Mouse (Mus musculus) CH12.LX (cell line): ENCODE measurements at regions not wholly inside any gene's neighbourhood (a gene's known extent, or its start where the extent isn't known, plus 50 kb on each side); places are given as distances from the start of the nearest gene placed in this dataset.

Source experiments
- DNase-seq: peaks from one replicate; pipeline ENCODE4 v3.0.0-alpha.2; 2013; ENCODE audit errors: extremely low read depth
- H3K27ac ChIP-seq: 2 replicates; pipeline ENCODE4 v1.5.1; 2012; ENCODE audit warnings: low read depth, mild to moderate bottlenecking, control low read depth, moderate library complexity; ENCODE audit not compliant: insufficient read depth
- H3K27me3 ChIP-seq: replicated peaks from 2 replicates; pipeline ENCODE3; 2012; ENCODE audit warnings: inconsistent platforms
- H3K36me3 ChIP-seq, 2 experiments: replicated peaks in 1 of 2; 2 replicates each; pipeline versions ENCODE3 to v1.6.1; 2012; ENCODE audit warnings: inconsistent platforms in 1 of 2, low read length in 1 of 2, mild to moderate bottlenecking in 1 of 2, mixed read lengths in 1 of 2, moderate library complexity in 1 of 2; ENCODE audit not compliant: control insufficient read depth in 1 of 2, insufficient read depth in 1 of 2
- H3K4me1 ChIP-seq, 2 experiments: 2 replicates each; pipeline ENCODE4 v1.6.1; 2012; ENCODE audit warnings: inconsistent platforms in 1 of 2, moderate library complexity in 1 of 2; ENCODE audit not compliant: insufficient read depth in 2 of 2, control insufficient read depth in 1 of 2
- H3K4me2 ChIP-seq: 2 replicates; pipeline ENCODE4 v1.6.1; 2012; ENCODE audit warnings: low read depth, mild to moderate bottlenecking, control low read depth; ENCODE audit not compliant: poor library complexity, insufficient read depth, severe bottlenecking
- H3K4me3 ChIP-seq, 3 experiments: fragments of 150-350 bp in 1 of 3; sonication (generic) in 1 of 3; replicated peaks in 1 of 3; 2 replicates each; pipeline versions ENCODE3 to v1.5.1; 2011 to 2012; ENCODE audit warnings: low read depth in 2 of 3, low read length in 2 of 3, mild to moderate bottlenecking in 2 of 3, moderate library complexity in 2 of 3, control low read depth in 1 of 3, improper control_type of control experiment in 1 of 3, inconsistent platforms in 1 of 3, mixed read lengths in 1 of 3; ENCODE audit not compliant: poor library complexity in 1 of 3
- H3K79me2 ChIP-seq: replicated peaks from 2 replicates; pipeline ENCODE4 v1.6.1; 2012; ENCODE audit warnings: mild to moderate bottlenecking, moderate library complexity; ENCODE audit not compliant: control insufficient read depth, poor library complexity, insufficient read depth, severe bottlenecking; ENCODE audit errors: extremely low read depth
- H3K9ac ChIP-seq: 2 replicates; pipeline ENCODE4 v1.6.1; 2012; ENCODE audit warnings: low read depth, mild to moderate bottlenecking, control low read depth, moderate library complexity; ENCODE audit not compliant: insufficient read depth
- H3K9me3 ChIP-seq: replicated peaks from 2 replicates; pipeline ENCODE3; 2012; ENCODE audit warnings: low read length, inconsistent platforms, mixed read lengths
- BHLHE40 ChIP-seq: IDR thresholded peaks from 2 replicates; pipeline ENCODE4 v1.6.1; 2011; ENCODE audit warnings: mild to moderate bottlenecking, low read depth, low read length, improper control_type of control experiment
- CHD2 ChIP-seq: IDR thresholded peaks from 2 replicates; pipeline ENCODE4 v1.6.1; 2011; ENCODE audit warnings: low read length, improper control_type of control experiment
- CTCF ChIP-seq, 2 experiments: IDR thresholded peaks in 1 of 2; conservative IDR thresholded peaks in 1 of 2; 2 replicates each; pipeline ENCODE4 v1.5.1; 2011 to 2012; ENCODE audit warnings: low read depth in 2 of 2, low read length in 2 of 2, improper control_type of control experiment in 1 of 2, inconsistent platforms in 1 of 2, mild to moderate bottlenecking in 1 of 2, moderate library complexity in 1 of 2
- EP300 ChIP-seq: IDR thresholded peaks from 2 replicates; pipeline ENCODE4 v1.6.1; 2011; ENCODE audit warnings: low read length, improper control_type of control experiment
- ETS1 ChIP-seq: conservative IDR thresholded peaks from 2 replicates; pipeline ENCODE4 v1.6.1; 2012; ENCODE audit warnings: low read depth, mild to moderate bottlenecking, inconsistent platforms, low read length, improper control_type of control experiment, moderate library complexity
- JUND ChIP-seq: conservative IDR thresholded peaks from 2 replicates; pipeline ENCODE4 v1.6.1; 2011; ENCODE audit warnings: low read depth, low read length, improper control_type of control experiment
- MAZ ChIP-seq: IDR thresholded peaks from 2 replicates; pipeline ENCODE4 v1.6.1; 2012; ENCODE audit warnings: low read depth, mild to moderate bottlenecking, inconsistent platforms, low read length, improper control_type of control experiment, moderate library complexity
- PAX5 ChIP-seq: IDR thresholded peaks from 2 replicates; pipeline ENCODE4 v1.6.1; 2012; ENCODE audit warnings: low read length, inconsistent platforms, mixed read lengths
- UBTF ChIP-seq: IDR thresholded peaks from 2 replicates; pipeline ENCODE4 v1.6.1; 2012; ENCODE audit warnings: low read depth, mild to moderate bottlenecking, inconsistent platforms, low read length, improper control_type of control experiment, moderate library complexity
- USF2 ChIP-seq: conservative IDR thresholded peaks from 2 replicates; pipeline ENCODE4 v1.6.1; 2011; ENCODE audit warnings: low read depth, low read length, improper control_type of control experiment
- ZMIZ1 ChIP-seq: IDR thresholded peaks from 2 replicates; pipeline ENCODE4 v1.6.1; 2012; ENCODE audit warnings: low read depth, mild to moderate bottlenecking, inconsistent platforms, low read length, improper control_type of control experiment
- dilution Hi-C: fragments of 300-500 bp; cut with MboI; formaldehyde crosslinking; loops from 2 replicates; pipeline ENCODE4 v1.14.3; 2020; ENCODE audit warnings: low sequenced_read_pairs; ENCODE audit not compliant: extremely low pct_unique_long_range_greater_than_20kb, extremely low pct_ligation_motif_present
- in situ Hi-C: fragments of 300-500 bp; cut with MboI; formaldehyde crosslinking; loops from 3 replicates; pipeline ENCODE4 v1.14.3; 2019; ENCODE audit warnings: low sequenced_read_pairs, low pct_ligation_motif_present, low pct_unique_long_range_greater_than_20kb, mixed read lengths

GRCm38 (mm10) chr3:15126736-15127135 is 205.4 kb downstream of the Gm9733 start:
- Histone ChIP-seq H3K9ac (no peak overlapping the region), H3K79me2 (no peaks in the 10 kb centered on the region), H3K4me1 (peaks cover 5 to 9% of the 10 kb centered on the region in 2 experiments; a peak in 2 of 4 replicates), H3K4me3 (no peak overlapping the region), H3K4me2 (no peak overlapping the region), H3K27ac (no peak overlapping the region), H3K9me3 (no peaks in the 10 kb centered on the region), H3K36me3 (no peaks in the 10 kb centered on the region), H3K27me3 (no peaks in the 10 kb centered on the region)
- no peak for DNase-seq
- dilution Hi-C loops (no loop called here), in situ Hi-C loops (no loop called here)
- TF ChIP-seq MAZ: no peak

DNA sequence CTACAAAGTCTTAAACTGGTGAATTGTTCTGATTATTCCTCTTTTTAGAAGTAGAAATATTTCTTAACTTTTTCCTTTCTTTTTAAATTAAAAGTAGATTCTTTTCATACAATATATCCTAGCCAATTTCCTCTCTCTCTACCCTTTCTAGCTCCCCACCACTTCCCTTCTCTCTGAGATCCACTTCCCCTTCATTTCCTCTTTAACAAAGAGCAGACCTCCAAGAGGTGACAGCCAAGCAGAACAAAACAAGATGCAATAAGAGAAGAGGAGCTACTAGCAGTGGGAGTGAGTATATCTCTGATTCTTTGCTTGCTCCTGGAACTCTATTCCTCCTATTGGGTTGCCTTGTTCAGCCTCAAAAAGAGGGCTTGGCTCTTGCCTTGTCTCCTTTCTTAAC is 203.7 kb downstream of the Gm9733 start:
- TF ChIP-seq CHD2: no peak
- no peak for TF ChIP-seq ETS1
- TF ChIP-seq MAZ: no peak
- no peak for TF ChIP-seq BHLHE40
- TF ChIP-seq JUND: no peak
- no peak for TF ChIP-seq ZMIZ1
- TF ChIP-seq USF2: no peak
- TF ChIP-seq UBTF: no peak
- Histone ChIP-seq H3K4me1 (peaks cover 5 to 9% of the 10 kb centered on the region in 2 experiments; a peak in 2 of 4 replicates), H3K27ac (no peak overlapping the region), H3K79me2 (no peaks in the 10 kb centered on the region), H3K27me3 (no peaks in the 10 kb centered on the region), H3K9me3 (no peaks in the 10 kb centered on the region), H3K4me3 (no peak overlapping the region), H3K9ac (no peak overlapping the region), H3K36me3 (no peaks in the 10 kb centered on the region), H3K4me2 (no peak overlapping the region)
- DNase-seq: no peak
- dilution Hi-C loops: no loop called here
- in situ Hi-C loops: no loop called here

GRCm38 (mm10) chr3:15128960-15129359 is 203.1 kb downstream of the Gm9733 start:
- in situ Hi-C loops (no loop called here), dilution Hi-C loops (no loop called here)
- Histone ChIP-seq H3K79me2 (no peaks in the 10 kb centered on the region), H3K9ac (no peak overlapping the region), H3K27ac (no peak overlapping the region), H3K36me3 (no peaks in the 10 kb centered on the region), H3K27me3 (no peaks in the 10 kb centered on the region), H3K4me3 (no peak overlapping the region), H3K9me3 (no peaks in the 10 kb centered on the region), H3K4me2 (no peak overlapping the region), H3K4me1 (peaks cover 5 to 9% of the 10 kb centered on the region in 2 experiments; a peak in 2 of 4 replicates)
- no peak for DNase-seq
- no peak for TF ChIP-seq UBTF
- no peak for TF ChIP-seq PAX5
- TF ChIP-seq CTCF (conservative IDR thresholded peaks at IDR 0.05 in 1 of 2, IDR thresholded peaks at IDR 0.05 in 1 of 2; ENCODE audit: low read depth in 2 of 2, low read length in 2 of 2): no peak
- no peak for TF ChIP-seq EP300
- no peak for TF ChIP-seq USF2
